Mouse (Mus musculus) ES-E14 (cell line): Measurements from ENCODE around the gene Pex10. TPM values are rescaled to one million over a fixed set of nuclear protein-coding genes. Genes with fewer than 3 reads are reported as not detected.

Experiments used
- DNase-seq: peaks from one replicate; pipeline ENCODE4 v3.0.0-alpha.2; 2013; ENCODE audit warnings: low read depth, low spot score
- H3K27ac ChIP-seq: 2 replicates; pipeline ENCODE4 v1.5.1; 2012; ENCODE audit warnings: low read depth, mild to moderate bottlenecking, low read length, moderate library complexity, mixed read lengths; ENCODE audit not compliant: poor library complexity, insufficient read depth, severe bottlenecking
- H3K36me3 ChIP-seq: 2 replicates; pipeline ENCODE4 v1.6.1; 2012; ENCODE audit warnings: mild to moderate bottlenecking, low read length, moderate library complexity, mixed read lengths; ENCODE audit not compliant: control insufficient read depth, poor library complexity, insufficient read depth, severe bottlenecking
- H3K4me1 ChIP-seq, 2 experiments: fragments of 150-350 bp in 1 of 2; sonication (generic) in 1 of 2; 2 replicates each; pipeline ENCODE4 v1.6.1; 2012; ENCODE audit warnings: low read length in 2 of 2, mild to moderate bottlenecking in 1 of 2, mixed read lengths in 1 of 2; ENCODE audit not compliant: control insufficient read depth in 2 of 2, insufficient read depth in 2 of 2, poor library complexity in 1 of 2
- H3K4me3 ChIP-seq, 2 experiments: fragments of 150-350 bp in 1 of 2; sonication (generic) in 1 of 2; 2 replicates each; pipeline ENCODE4 v1.5.1; 2012; ENCODE audit warnings: low read length in 2 of 2, low read depth in 1 of 2, mild to moderate bottlenecking in 1 of 2, mixed read lengths in 1 of 2; ENCODE audit not compliant: insufficient read depth in 1 of 2, poor library complexity in 1 of 2, severe bottlenecking in 1 of 2
- H3K9ac ChIP-seq: 2 replicates; pipeline ENCODE4 v1.6.1; 2012; ENCODE audit warnings: low read depth, mild to moderate bottlenecking, low read length, mixed read lengths; ENCODE audit not compliant: poor library complexity, insufficient read depth, severe bottlenecking
- H3K9me3 ChIP-seq: fragments of 150-350 bp; sonication (generic); 2 replicates; pipeline ENCODE4 v1.6.1; 2012; ENCODE audit warnings: low read depth, mild to moderate bottlenecking, low read length; ENCODE audit not compliant: control insufficient read depth, insufficient read depth
- CHD2 ChIP-seq: IDR thresholded peaks from 2 replicates; pipeline ENCODE4 v1.6.1; 2014; ENCODE audit warnings: mild to moderate bottlenecking, low read depth, low read length, inconsistent platforms
- HCFC1 ChIP-seq: IDR thresholded peaks from 2 replicates; pipeline ENCODE4 v1.6.1; 2012; ENCODE audit warnings: low read length, inconsistent platforms, borderline replicate concordance; ENCODE audit not compliant: insufficient read depth
- MAFK ChIP-seq: IDR thresholded peaks from 2 replicates; pipeline ENCODE4 v1.6.1; 2014; ENCODE audit warnings: mild to moderate bottlenecking, low read depth, low read length, inconsistent platforms; ENCODE audit not compliant: insufficient read depth
- ZC3H11A ChIP-seq: IDR thresholded peaks from 2 replicates; pipeline ENCODE4 v1.6.1; 2012; ENCODE audit warnings: low read depth, mild to moderate bottlenecking, inconsistent platforms, low read length, borderline replicate concordance
- ZNF384 ChIP-seq: IDR thresholded peaks from 2 replicates; pipeline ENCODE4 v1.6.1; 2012; ENCODE audit warnings: low read depth, low read length, inconsistent platforms
- in situ Hi-C, 2 experiments: fragments of 600-800 bp; cut with MboI; formaldehyde crosslinking; loops; one replicate each; pipeline ENCODE4 v1.15.1; 2025; ENCODE audit warnings: low sequenced_read_pairs in 2 of 2, inconsistent platforms in 1 of 2; ENCODE audit not compliant: unreplicated experiment in 2 of 2
- total RNA-seq: library from RNA; depleted of rRNA; stranded (reverse); fragments of 300-350 nt; gene quantifications from 2 replicates; pipeline ENCODE4 v1.2.3, GENCODE M21; 2012

Pex10 gene
- total RNA-seq, 1 experiment: 38.6 TPM

GRCm38 (mm10) chr4:155079666-155080065 lies 12.8 kb downstream of the Pex10 start:
- no peak overlapping the region for H3K9ac ChIP-seq
- peaks cover 0 to 13% of the 10 kb centered on the region in 2 experiments; a peak in 1 of 4 replicates for H3K4me1 ChIP-seq
- TF ChIP-seq CHD2 (no peak), MAFK (no peak), ZNF384 (no peak), ZC3H11A (no peak), HCFC1 (no peak)
- DNase-seq: no peak
- H3K4me3 ChIP-seq: no peak overlapping the region
- in situ Hi-C loops: no loop called here
- no peaks in the 10 kb centered on the region for H3K9me3 ChIP-seq
- peaks cover 48% of the 10 kb centered on the region for H3K36me3 ChIP-seq
- H3K27ac ChIP-seq: no peak overlapping the region

DNA sequence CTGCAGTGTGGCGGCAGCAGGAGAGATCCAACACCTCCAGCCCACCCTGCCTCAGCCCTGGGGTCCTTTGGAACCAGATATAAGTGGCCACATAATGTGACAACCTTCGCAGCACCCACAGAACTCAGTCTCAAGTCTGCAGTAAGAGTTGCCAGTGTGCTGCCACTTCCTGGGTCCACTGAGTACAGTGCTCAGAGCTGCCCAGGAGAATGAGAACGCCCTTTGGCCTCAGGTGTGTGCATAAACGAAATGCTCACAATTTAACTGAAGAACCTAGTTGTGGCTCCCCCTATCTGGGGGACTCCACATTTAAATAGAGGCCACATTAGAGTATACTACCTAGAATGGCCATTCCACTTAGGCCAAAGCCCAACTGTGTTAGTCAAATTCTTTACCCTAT lies 16.7 kb downstream of the Pex10 start:
- TF ChIP-seq MAFK (no peak), ZNF384 (no peak), CHD2 (no peak), ZC3H11A (no peak), HCFC1 (no peak)
- no peak overlapping the region for H3K4me3 ChIP-seq
- H3K9ac ChIP-seq: peak overlapping the region; percentile 26; the same call in 1 of the 2 replicates
- H3K27ac ChIP-seq: no peak overlapping the region
- in situ Hi-C loops: no loop called here
- DNase-seq: no peak
- peaks cover 21% of the 10 kb centered on the region for H3K36me3 ChIP-seq
- no peaks in the 10 kb centered on the region for H3K9me3 ChIP-seq
- H3K4me1 ChIP-seq: peaks cover 0 to 9% of the 10 kb centered on the region in 2 experiments; a peak in 1 of 4 replicates

DNA sequence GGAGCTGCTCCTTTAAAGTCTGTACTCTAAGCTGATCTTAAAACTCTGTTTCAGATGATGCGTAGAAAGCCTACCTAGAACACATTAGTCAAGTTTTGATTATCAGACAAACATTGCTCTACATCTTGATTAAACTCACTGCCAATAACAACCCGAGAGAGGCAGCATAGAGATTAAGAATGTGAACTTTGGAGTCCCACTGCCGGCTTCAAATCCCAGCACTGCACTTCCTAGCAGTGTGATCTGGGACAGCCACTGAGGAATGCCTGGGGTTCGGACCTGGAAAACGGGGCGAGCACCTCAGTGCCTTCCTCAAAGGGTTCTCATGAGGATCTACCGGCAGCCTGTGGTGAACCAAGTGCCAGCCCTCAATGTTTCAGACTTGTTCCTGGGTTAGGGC lies 17.5 kb downstream of the Pex10 start:
- DNase-seq: no peak
- TF ChIP-seq CHD2 (no peak), MAFK (no peak), HCFC1 (no peak), ZC3H11A (no peak), ZNF384 (no peak)
- Histone ChIP-seq H3K36me3 (peaks cover 18% of the 10 kb centered on the region), H3K9ac (peak overlapping the region; percentile 47; the same call in 1 of the 2 replicates), H3K4me1 (peaks cover 0 to 4% of the 10 kb centered on the region in 2 experiments; a peak in 1 of 4 replicates), H3K9me3 (no peaks in the 10 kb centered on the region), H3K27ac (no peak overlapping the region), H3K4me3 (0 out of 4 replicates have a peak overlapping the region, but pooled peaks of 1 of the 2 experiments have one; percentile 6)
- in situ Hi-C loops: no loop called here

DNA sequence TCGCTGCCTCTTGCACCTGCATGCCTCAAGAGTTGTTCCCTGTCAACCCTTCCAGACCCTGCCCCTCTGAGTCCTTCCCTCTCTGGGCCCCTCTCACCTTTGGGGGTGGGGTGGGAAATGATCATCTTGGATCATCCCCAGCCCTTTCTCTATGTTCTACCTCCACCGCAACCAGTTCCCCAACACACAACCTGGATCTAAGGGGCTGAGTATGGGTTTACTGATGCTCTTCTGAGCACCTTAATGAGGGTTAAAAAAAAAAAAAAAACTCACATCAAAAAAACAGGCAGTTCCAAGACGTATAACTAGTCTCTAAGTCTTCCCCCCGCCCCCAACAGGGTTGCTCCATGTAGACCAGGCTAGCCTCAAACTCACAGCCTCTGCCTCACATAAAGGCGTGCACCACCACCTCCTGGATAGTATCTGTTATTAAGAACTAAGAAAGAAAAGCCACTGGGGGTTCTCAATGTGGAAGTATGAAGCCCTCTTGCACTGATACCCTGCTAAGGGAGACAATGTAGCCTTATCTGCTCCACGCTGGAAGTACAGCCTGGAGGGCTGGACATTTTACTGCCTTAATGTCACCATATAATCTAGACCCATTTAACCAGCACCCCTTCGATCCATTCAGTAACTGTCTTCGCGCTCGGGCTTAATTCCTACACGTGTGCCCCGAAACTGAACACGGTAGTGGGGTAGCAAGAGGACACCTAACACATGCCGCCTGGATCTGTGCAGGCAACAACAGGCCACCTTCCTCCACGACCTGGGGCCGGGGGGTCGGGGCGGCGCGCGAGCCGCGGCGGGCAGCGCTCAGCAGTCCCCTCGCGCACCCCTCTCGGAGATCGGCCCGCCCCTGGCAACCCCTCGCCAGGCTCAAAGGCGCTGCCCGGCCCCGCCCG lies 18.6 kb downstream of the Pex10 start:
- in situ Hi-C loops: no loop called here
- Histone ChIP-seq H3K9me3 (no peaks in the 10 kb centered on the region), H3K27ac (peak overlapping the region; percentile 86), H3K9ac (peak overlapping the region; percentile 97), H3K4me3 (peak overlapping the region; percentile 98 to 99), H3K4me1 (peaks cover 0 to 4% of the 10 kb centered on the region in 2 experiments; a peak in 1 of 4 replicates), H3K36me3 (peaks cover 13% of the 10 kb centered on the region)
- no peak for DNase-seq
- TF ChIP-seq CHD2: no peak
- no peak for TF ChIP-seq MAFK
- no peak for TF ChIP-seq HCFC1
- no peak for TF ChIP-seq ZNF384
- no peak for TF ChIP-seq ZC3H11A
